24 mouse cellular contexts compared by ENCODE assay signal in genomic region chr11:43604207-43604606, GRCm38 (mm10). TPM values are rescaled to one million over a fixed set of nuclear protein-coding genes. Genes with fewer than 3 reads are reported as not detected.
DNase-seq lines count a peak whose midpoint lies in the region; ATAC-seq and TF ChIP-seq lines count a peak whose summit lies in the region.
"Had no signal": no experiment of that assay in that cellular context is flagged by ENCODE, and none has a peak within 500 bp of the region (broad histone marks: within the 10 kb centered on the region; RNA-seq: fewer than 3 reads in every experiment).

No protein-coding gene starts in this region.

- H3K9ac ChIP-seq in intestine, embryonic 15.5 days = no peak overlapping the region
- H3K9ac ChIP-seq in intestine, embryonic 16.5 days (ENCODE audit: low read depth, low read length) = no peak overlapping the region
- no peak overlapping the region for H3K9ac ChIP-seq in intestine, postnatal 0 days (ENCODE audit: low read depth, low read length)

- no peaks in the 10 kb centered on the region for H3K4me1 ChIP-seq in intestine, embryonic 15.5 days (replicated peaks)
- peaks cover 2% of the 10 kb centered on the region; the same call in 1 of the 2 replicates for H3K4me1 ChIP-seq in intestine, embryonic 16.5 days (ENCODE audit: control insufficient read depth, insufficient read depth, low read length)
- H3K4me1 ChIP-seq in intestine, postnatal 0 days (replicated peaks; ENCODE audit: control insufficient read depth, insufficient read depth, low read length) = no peaks in the 10 kb centered on the region

- no peak for TF ChIP-seq CTCF in intestine, postnatal 0 days (IDR thresholded peaks at IDR 0.05; ENCODE audit: low read depth)

- DNase-seq in heart, adult 11 months = peak; percentile 82
- no peak for DNase-seq in heart, adult 9 months (ENCODE audit: low spot score in 2 of 2)
- DNase-seq in embryo, embryonic 10 days (ENCODE audit: low spot score) = no peak
- DNase-seq in layer of hippocampus, adult 11-12 months (ENCODE audit: low spot score) = no peak
- no peak for DNase-seq in cerebellum, adult 9-11 months
- DNase-seq: adrenal gland, adult 2 months; adrenal gland, adult 8-10 months; adrenal gland, postnatal 10 days; adrenal gland, postnatal 14 days; adrenal gland, postnatal 25 days; adrenal gland, postnatal 36 days; B cell, adult 2 months; cerebellum, adult 11 months; cerebellum, adult 11-12 months had no signal

- no peak overlapping the region for H3K4me3 ChIP-seq in intestine, embryonic 15.5 days (replicated peaks)
- H3K4me3 ChIP-seq in intestine, embryonic 16.5 days (ENCODE audit: low read length) = no peak overlapping the region
- no peak overlapping the region for H3K4me3 ChIP-seq in intestine, postnatal 0 days (ENCODE audit: low read depth, low read length)

- no peak overlapping the region for H3K27ac ChIP-seq in intestine, embryonic 15.5 days
- H3K27ac ChIP-seq in intestine, embryonic 16.5 days (ENCODE audit: low read length) = no peak overlapping the region
- H3K27ac ChIP-seq in intestine, postnatal 0 days (ENCODE audit: low read depth, low read length) = no peak overlapping the region

- H3K4me2 ChIP-seq in intestine, embryonic 15.5 days (replicated peaks) = no peak overlapping the region
- no peak overlapping the region for H3K4me2 ChIP-seq in intestine, embryonic 16.5 days (ENCODE audit: low read depth, low read length)
- H3K4me2 ChIP-seq in intestine, postnatal 0 days (replicated peaks; ENCODE audit: low read depth) = no peak overlapping the region

- no peaks in the 10 kb centered on the region for H3K27me3 ChIP-seq in intestine, embryonic 15.5 days (replicated peaks)
- H3K27me3 ChIP-seq in intestine, embryonic 16.5 days (replicated peaks; ENCODE audit: control insufficient read depth, insufficient read depth, low read length) = no peaks in the 10 kb centered on the region
- no peaks in the 10 kb centered on the region for H3K27me3 ChIP-seq in intestine, postnatal 0 days (replicated peaks; ENCODE audit: control insufficient read depth, insufficient read depth, low read length)
- H3K27me3 ChIP-seq: CH12.LX, Patski had no signal

- 89% methylated on average over 2 of the region's 2 CpGs for WGBS in intestine, embryonic 15.5 days
- WGBS in intestine, embryonic 16.5 days = 70% methylated on average over 2 of the region's 2 CpGs
- 45% methylated on average over 2 of the region's 2 CpGs for WGBS in intestine, postnatal 0 days

- no peaks in the 10 kb centered on the region for H3K36me3 ChIP-seq in intestine, embryonic 15.5 days
- no peaks in the 10 kb centered on the region for H3K36me3 ChIP-seq in intestine, embryonic 16.5 days (ENCODE audit: control insufficient read depth, insufficient read depth, low read length)
- no peaks in the 10 kb centered on the region for H3K36me3 ChIP-seq in intestine, postnatal 0 days (ENCODE audit: control insufficient read depth, insufficient read depth)
- H3K36me3 ChIP-seq: G1E had no signal

- peak; percentile 58; the same call in 1 of the 2 replicates for ATAC-seq in intestine, embryonic 15.5 days
- peak; percentile 53 for ATAC-seq in intestine, embryonic 16.5 days
- peak; percentile 31; the same call in 1 of the 2 replicates for ATAC-seq in intestine, postnatal 0 days
- ATAC-seq: activated CD4-positive, CD25-positive, alpha-beta regulatory T cell, adult 4 months; CD4-positive, CD25-positive, alpha-beta regulatory T cell, adult 4 months; Patski had no signal

- no peaks in the 10 kb centered on the region for H3K9me3 ChIP-seq in intestine, embryonic 15.5 days
- no peaks in the 10 kb centered on the region for H3K9me3 ChIP-seq in intestine, embryonic 16.5 days (ENCODE audit: control insufficient read depth, low read length)
- H3K9me3 ChIP-seq in intestine, postnatal 0 days (ENCODE audit: control insufficient read depth) = no peaks in the 10 kb centered on the region
- H3K9me3 ChIP-seq: G1E had no signal

RNA-seq across cellular contexts. Expression of gene Fabp6, which starts 2.9 kb away (rescaled TPM):
- polyA plus RNA-seq in intestine, embryonic 15.5 days (2015; fragmentation: Nextera tagmentation; extraction: Ambion mirVana) = 1.2 TPM in 2 replicates
- 2.4 and 5.2 TPM in 2 replicates for polyA plus RNA-seq in intestine, embryonic 16.5 days (2015; fragmentation: Nextera tagmentation; extraction: Ambion mirVana)
- polyA plus RNA-seq in intestine, postnatal 0 days (2015; fragmentation: Nextera tagmentation; extraction: Ambion mirVana) = 88.4 and 127 TPM in 2 replicates
- polyA plus RNA-seq: activated CD4-positive, CD25-positive, alpha-beta regulatory T cell, adult 4 months; adrenal gland, adult 2 months; brain, embryonic 14.5 days; C2C12; CD4-positive, CD25-positive, alpha-beta regulatory T cell, adult 4 months; G1E had no signal

RNA-seq across cellular contexts. Expression of gene 4933415A04Rik, which starts 17.4 kb away (rescaled TPM):
- 4.4 and 5.4 TPM in 2 replicates for polyA plus RNA-seq in intestine, embryonic 15.5 days (2015; fragmentation: Nextera tagmentation; extraction: Ambion mirVana)
- polyA plus RNA-seq in intestine, embryonic 16.5 days (2015; fragmentation: Nextera tagmentation; extraction: Ambion mirVana) = 4.1 and 5.0 TPM in 2 replicates
- polyA plus RNA-seq in intestine, postnatal 0 days (2015; fragmentation: Nextera tagmentation; extraction: Ambion mirVana) = 5.3 and 7.9 TPM in 2 replicates
- polyA plus RNA-seq: activated CD4-positive, CD25-positive, alpha-beta regulatory T cell, adult 4 months; CD4-positive, CD25-positive, alpha-beta regulatory T cell, adult 4 months; G1E had no signal

Comparison
In these comparisons a context has a peak if more than half of its experiments do, and no peak if none do; other contexts are left out.
1. RNA of gene Fabp6, which starts 2.9 kb away (polyA plus RNA-seq): 88.4 to 127 TPM in intestine, postnatal 0 days; 2.4 to 5.2 TPM in intestine, embryonic 16.5 days and 1.2 TPM in intestine, embryonic 15.5 days; every median in the first group is over 10 times any median in the second.
2. Peak in every context shown above with its lines, with median percentiles within 50 percentile points of each other: ATAC-seq.